Mouse (Mus musculus) MN1 (cell line): Measurements from ENCODE around the gene Gm9821.
A peak's percentile ranks its signal among the peaks of the same experiment; 100 is the strongest.

ENCODE experiments used
- DNase-seq: peaks from one replicate; pipeline ENCODE4 v3.0.0-alpha.2; 2016; ENCODE audit warnings: low spot score

Gm9821 gene

GRCm38 (mm10) chr2:91971231-91972097 lies 26.0 kb downstream of the Gm9821 start:
- peak; percentile 26 for DNase-seq

GRCm38 (mm10) chr2:91972121-91972566 lies 26.6 kb downstream of the Gm9821 start:
- DNase-seq = no peak

GRCm38 (mm10) chr2:91973416-91974135 lies 28.1 kb downstream of the Gm9821 start:
- no peak for DNase-seq

GRCm38 (mm10) chr2:91975581-91976541 lies 30.4 kb downstream of the Gm9821 start, which contains the start of gene Dgkz:
Gene Dgkz (minus strand): TSS chr2:91975864.
- DNase-seq = no peak

- DNase-seq = no peak
Observed at GRCm38 (mm10) chr2:91977960-91978359, 32.5 kb downstream of the Gm9821 start.

GRCm38 (mm10) chr2:91978547-91978946 lies 33.0 kb downstream of the Gm9821 start:
- DNase-seq = peak; percentile 74

- DNase-seq = no peak
Observed at GRCm38 (mm10) chr2:91980245-91980644, 34.7 kb downstream of the Gm9821 start.

GRCm38 (mm10) chr2:91980830-91981229 lies 35.3 kb downstream of the Gm9821 start:
- no peak for DNase-seq

- peak; percentile 87 for DNase-seq
Observed at GRCm38 (mm10) chr2:91984439-91984838, 38.9 kb downstream of the Gm9821 start.

- DNase-seq = peak; percentile 45
Observed at GRCm38 (mm10) chr2:91984906-91985525, 39.5 kb downstream of the Gm9821 start.

- peak; percentile 72 for DNase-seq
Observed at GRCm38 (mm10) chr2:91986071-91986470, 40.6 kb downstream of the Gm9821 start.

- DNase-seq = peak; percentile 85
Observed at GRCm38 (mm10) chr2:91987542-91987941, 42.0 kb downstream of the Gm9821 start.

- DNase-seq = no peak
Observed at GRCm38 (mm10) chr2:91989750-91990149, 44.2 kb downstream of the Gm9821 start.

GRCm38 (mm10) chr2:91993409-91993808 lies 47.9 kb downstream of the Gm9821 start:
- DNase-seq = no peak

- DNase-seq = no peak
Observed at GRCm38 (mm10) chr2:91996006-91996405, 50.5 kb downstream of the Gm9821 start.
